Mouse (Mus musculus): Measurements from ENCODE around the gene Cldn34c2.
A peak's percentile ranks its signal among the peaks of the same experiment; 100 is the strongest.
"Not testable (repeated sequence)": the region's sequence is repeated elsewhere in the genome, so short reads cannot be mapped to it uniquely, and the experiment has no call there.

The Cldn34c2 gene

GRCm38 (mm10) chrX:123581400-123581799, at the start of gene Cldn34c2:
Cldn34c2 (plus strand) TSS chrX:123581700.
- not testable (repeated sequence) for DNase-seq (ENCODE audit: low spot score in 2 of 2)

GRCm38 (mm10) chrX:123551378-123551777, 30.1 kb upstream of the Cldn34c2 start:
- not testable (repeated sequence) for DNase-seq (ENCODE audit: low spot score in 2 of 2)

- peak; percentile 4 to 6 for DNase-seq (ENCODE audit: low spot score in 2 of 2)
Observed at GRCm38 (mm10) chrX:123612158-123612828, 30.8 kb downstream of the Cldn34c2 start.
